Mouse (Mus musculus) left cerebral cortex, postnatal 10 days (tissue): ENCODE measurements around the gene Aadac. TPM values are rescaled to one million over a fixed set of nuclear protein-coding genes. Genes with fewer than 3 reads are reported as not detected.
A peak's percentile ranks its signal among the peaks of the same experiment; 100 is the strongest.

ENCODE experiments used
- DNase-seq, 2 experiments: peaks; one replicate each; pipeline ENCODE4 v3.0.0; 2021 to 2022; ENCODE audit warnings: low spot score in 2 of 2, mixed read lengths in 1 of 2; ENCODE audit errors: extremely low spot score in 1 of 2
- intact Hi-C: fragments of 180-260 bp; cut with DNase I; formaldehyde crosslinking; loops from one replicate; pipeline ENCODE4 v1.15.1; 2025
- total RNA-seq, 2 experiments: library from RNA; stranded (reverse); gene quantifications; 2 replicates each; pipeline ENCODE4 v1.2.3; 2021

Aadac gene
- total RNA-seq, result not detected

GRCm38 (mm10) chr3:60025417-60025816 is at the start of gene Aadac:
TSS of gene Aadac (plus strand) at chr3:60025717.
- intact Hi-C loops, result no loop called here

GRCm38 (mm10) chr3:60003622-60004021 is 21.9 kb upstream of the Aadac start:
- intact Hi-C loops, result no loop called here
- no peak for DNase-seq

More at GRCm38 (mm10) chr3:60025417-60025816, at the start of gene Aadac:
- DNase-seq, result no peak

- no peak for DNase-seq
- intact Hi-C loops, result no loop called here
These were observed 19.1 kb upstream of the Aadac start, which contains the start of gene Aadacl2 for GRCm38 (mm10) chr3:60006443-60006842. TSS of gene Aadacl2 (plus strand) at chr3:60006743.

GRCm38 (mm10) chr3:60031511-60031910 is 6.0 kb downstream of the Aadac start:
- DNase-seq, result no peak
- intact Hi-C loops, result no loop called here

GRCm38 (mm10) chr3:60046221-60046913 is 20.9 kb downstream of the Aadac start:
- intact Hi-C loops, result no loop called here
- DNase-seq, result no peak

GRCm38 (mm10) chr3:60053231-60053927 is 27.9 kb downstream of the Aadac start:
- DNase-seq, result no peak
- intact Hi-C loops, result loop anchor here (5.0 to 10.0 kb wide), 2 partner anchors 731 to 939 kb away; no protein-coding TSS in a partner anchor

- no peak for DNase-seq
These were observed 28.4 kb downstream of the Aadac start for GRCm38 (mm10) chr3:60053931-60054330.

GRCm38 (mm10) chr3:60056451-60056850 is 30.9 kb downstream of the Aadac start:
- intact Hi-C loops, result loop anchor here (10.0 kb wide), 1 partner anchor 942 kb away; no protein-coding TSS in a partner anchor
- peak in 1 of 2 experiments; percentile 12 for DNase-seq

More at GRCm38 (mm10) chr3:60053931-60054330, 28.4 kb downstream of the Aadac start:
- intact Hi-C loops, result loop anchor here (5.0 to 10.0 kb wide), 2 partner anchors 732 to 939 kb away; no protein-coding TSS in a partner anchor

- no peak for DNase-seq
- intact Hi-C loops, result loop anchor here (10.0 kb wide), 1 partner anchor 942 kb away; no protein-coding TSS in a partner anchor
These were observed 31.7 kb downstream of the Aadac start for GRCm38 (mm10) chr3:60057070-60057808.

- DNase-seq, result no peak
- intact Hi-C loops, result loop anchor here (10.0 kb wide), 1 partner anchor 943 kb away; no protein-coding TSS in a partner anchor
These were observed 32.2 kb downstream of the Aadac start for GRCm38 (mm10) chr3:60057809-60058082.

GRCm38 (mm10) chr3:60078883-60079415 is 53.4 kb downstream of the Aadac start:
- intact Hi-C loops, result no loop called here
- no peak for DNase-seq

- intact Hi-C loops, result no loop called here
- peak; percentile 11 to 35 for DNase-seq
These were observed 55.1 kb downstream of the Aadac start for GRCm38 (mm10) chr3:60080572-60080971.

- intact Hi-C loops, result no loop called here
These were observed 56.1 kb downstream of the Aadac start, which contains the start of gene Sucnr1 for GRCm38 (mm10) chr3:60081648-60082047. TSS of gene Sucnr1 (plus strand) at chr3:60081869.

GRCm38 (mm10) chr3:60082746-60083145 is 57.2 kb downstream of the Aadac start:
- DNase-seq, result no peak
- intact Hi-C loops, result no loop called here

More at GRCm38 (mm10) chr3:60081648-60082047, 56.1 kb downstream of the Aadac start, which contains the start of gene Sucnr1:
- DNase-seq, result peak in 1 of 2 experiments; percentile 1

- intact Hi-C loops, result no loop called here
These were observed 60.2 kb downstream of the Aadac start for GRCm38 (mm10) chr3:60085729-60086128.

More at GRCm38 (mm10) chr3:60085729-60086128, 60.2 kb downstream of the Aadac start:
- DNase-seq, result no peak
